Mouse (Mus musculus): ENCODE data around the gene Hist1h2an. TPM values are rescaled to one million over a fixed set of nuclear protein-coding genes. Genes with fewer than 3 reads are reported as not detected.

Gene Hist1h2an
- polyA plus RNA-seq, 1 experiment from 2014 or later: 51.2 TPM

Small RNAs within 50 kb of the gene (microRNA-seq; reads per million reads assigned to microRNA genes)
- not detected for gene Gm19658 (ENCODE audit: borderline number of aligned reads)
- gene Gm44346 (ENCODE audit: borderline number of aligned reads): not detected
- gene Gm44454 (ENCODE audit: borderline number of aligned reads): not detected
- gene Gm44466 (ENCODE audit: borderline number of aligned reads): not detected

Other genes with a start within 250 kb of the Hist1h2an start
- gene Olfr1366, start 244.4 kb downstream of the Hist1h2an start, polyA plus RNA-seq (2015; fragmentation: Nextera tagmentation; extraction: Ambion mirVana): 0.04 TPM in 1 of 2 replicates, not detected in the other
- gene Olfr1535, start 227.3 kb downstream of the Hist1h2an start, polyA plus RNA-seq (2015; fragmentation: Nextera tagmentation; extraction: Ambion mirVana): not detected in 2 replicates
- not detected in 2 replicates for gene Olfr1364, start 205.5 kb downstream of the Hist1h2an start, polyA plus RNA-seq (2015; fragmentation: Nextera tagmentation; extraction: Ambion mirVana)
- gene Olfr1362, start 173.2 kb downstream of the Hist1h2an start, polyA plus RNA-seq (2015; fragmentation: Nextera tagmentation; extraction: Ambion mirVana): not detected in 2 replicates
- gene Olfr11, start 144.7 kb downstream of the Hist1h2an start, polyA plus RNA-seq (2015; fragmentation: Nextera tagmentation; extraction: Ambion mirVana): not detected in 2 replicates
- not detected in 2 replicates for gene Olfr1361, start 123.8 kb downstream of the Hist1h2an start, polyA plus RNA-seq (2015; fragmentation: Nextera tagmentation; extraction: Ambion mirVana)
- not detected in 2 replicates for gene Olfr1360, start 109.8 kb downstream of the Hist1h2an start, polyA plus RNA-seq (2015; fragmentation: Nextera tagmentation; extraction: Ambion mirVana)
- not detected in 2 replicates for gene Olfr1359, start 89.1 kb downstream of the Hist1h2an start, polyA plus RNA-seq (2015; fragmentation: Nextera tagmentation; extraction: Ambion mirVana)
- gene Hist1h2bl, start 71.1 kb downstream of the Hist1h2an start, polyA plus RNA-seq (2015; fragmentation: Nextera tagmentation; extraction: Ambion mirVana): 8.9 and 16.3 TPM in 2 replicates
- 110 and 183 TPM in 2 replicates for gene Hist1h2ai, start 70.8 kb downstream of the Hist1h2an start, polyA plus RNA-seq (2015; fragmentation: Nextera tagmentation; extraction: Ambion mirVana)
- gene Hist1h3h, start 69.6 kb downstream of the Hist1h2an start, polyA plus RNA-seq (2015; fragmentation: Nextera tagmentation; extraction: Ambion mirVana): 43.7 and 67.6 TPM in 2 replicates
- gene Hist1h2bm, start 65.2 kb downstream of the Hist1h2an start, polyA plus RNA-seq (2015; fragmentation: Nextera tagmentation; extraction: Ambion mirVana): 22.0 and 29.1 TPM in 2 replicates
- gene Hist1h4j, start 52.2 kb downstream of the Hist1h2an start, polyA plus RNA-seq (2015; fragmentation: Nextera tagmentation; extraction: Ambion mirVana): 1.0 and 1.8 TPM in 2 replicates
- gene Hist1h4k, start 36.7 kb downstream of the Hist1h2an start, polyA plus RNA-seq (2015; fragmentation: Nextera tagmentation; extraction: Ambion mirVana): 16.8 and 24.8 TPM in 2 replicates
- 162 and 249 TPM in 2 replicates for gene Hist1h2ak, start 33.4 kb downstream of the Hist1h2an start, polyA plus RNA-seq (2015; fragmentation: Nextera tagmentation; extraction: Ambion mirVana)
- gene Hist1h2bn, start 33.1 kb downstream of the Hist1h2an start, polyA plus RNA-seq (2015; fragmentation: Nextera tagmentation; extraction: Ambion mirVana): 22.7 and 35.8 TPM in 2 replicates
- gene Hist1h1b, start 6.6 kb downstream of the Hist1h2an start, polyA plus RNA-seq (2015; fragmentation: Nextera tagmentation; extraction: Ambion mirVana): 71.7 and 80.7 TPM in 2 replicates
- 392 and 414 TPM in 2 replicates for gene Hist1h3i, start 3.8 kb downstream of the Hist1h2an start, polyA plus RNA-seq (2015; fragmentation: Nextera tagmentation; extraction: Ambion mirVana)
- gene Hist1h2bp, start 243 bp upstream of the Hist1h2an start, polyA plus RNA-seq (2015; fragmentation: Nextera tagmentation; extraction: Ambion mirVana): 3.4 and 3.5 TPM in 2 replicates
- 63.1 and 89.0 TPM in 2 replicates for gene Hist1h2bq, start 23.0 kb upstream of the Hist1h2an start, polyA plus RNA-seq (2015; fragmentation: Nextera tagmentation; extraction: Ambion mirVana)
- 2.0 TPM in 1 of 2 replicates, not detected in the other for gene Hist1h2ao, start 23.2 kb upstream of the Hist1h2an start, polyA plus RNA-seq (2015; fragmentation: Nextera tagmentation; extraction: Ambion mirVana)
- gene Hist1h4m, start 24.5 kb upstream of the Hist1h2an start, polyA plus RNA-seq (2015; fragmentation: Nextera tagmentation; extraction: Ambion mirVana): 1.0 TPM in 1 of 2 replicates, not detected in the other
- 35.0 and 40.5 TPM in 2 replicates for gene Hist1h4n, start 45.0 kb upstream of the Hist1h2an start, polyA plus RNA-seq (2015; fragmentation: Nextera tagmentation; extraction: Ambion mirVana)
- 10,793 and 11,737 TPM in 2 replicates for gene Hist1h2ap, start 46.3 kb upstream of the Hist1h2an start, polyA plus RNA-seq (2015; fragmentation: Nextera tagmentation; extraction: Ambion mirVana)
- 64.8 and 86.2 TPM in 2 replicates for gene Hist1h2br, start 46.5 kb upstream of the Hist1h2an start, polyA plus RNA-seq (2015; fragmentation: Nextera tagmentation; extraction: Ambion mirVana)
- 3.7 and 4.4 TPM in 2 replicates for gene Zfp184, start 157.9 kb upstream of the Hist1h2an start, polyA plus RNA-seq (2015; fragmentation: Nextera tagmentation; extraction: Ambion mirVana)
- 0.14 and 0.18 TPM in 2 replicates for gene Pom121l2, start 194.0 kb upstream of the Hist1h2an start, polyA plus RNA-seq (2015; fragmentation: Nextera tagmentation; extraction: Ambion mirVana)
- 645 and 679 TPM in 2 replicates for gene Prss16, start 222.5 kb upstream of the Hist1h2an start, polyA plus RNA-seq (2015; fragmentation: Nextera tagmentation; extraction: Ambion mirVana)
- 49.6 and 71.7 TPM in 2 replicates for gene Hist1h2ah, start 248.3 kb upstream of the Hist1h2an start, polyA plus RNA-seq (2015; fragmentation: Nextera tagmentation; extraction: Ambion mirVana)
- 25.8 and 33.9 TPM in 2 replicates for gene Hist1h2bk, start 248.7 kb upstream of the Hist1h2an start, polyA plus RNA-seq (2015; fragmentation: Nextera tagmentation; extraction: Ambion mirVana)

Data from thymus, postnatal 0 days (tissue).